Mouse (Mus musculus) kidney, adult 2 months (tissue): ENCODE results near the gene Gsap.

ENCODE experiments used
- CTCF ChIP-seq: fragments of 200-500 bp; conservative IDR thresholded peaks from 2 replicates; pipeline ENCODE4 v1.5.1; 2011; ENCODE audit warnings: low read depth, mild to moderate bottlenecking, control low read depth, low read length, moderate library complexity, mixed read lengths; ENCODE audit not compliant: insufficient read depth, insufficient read length
- POLR2A ChIP-seq: fragments of 200-500 bp; IDR thresholded peaks from one replicate; pipeline ENCODE4 v1.6.1; 2011; ENCODE audit warnings: low read depth, low read length, control low read depth

- TF ChIP-seq CTCF (no peak), POLR2A (no peak)
Measured at GRCm38 (mm10) chr5:21179496-21179895, 6.6 kb upstream of the Gsap start.
